Mouse (Mus musculus): ENCODE data around the gene Fam169a. TPM values are rescaled to one million over a fixed set of nuclear protein-coding genes. Genes with fewer than 3 reads are reported as not detected.
"Not testable (repeated sequence)": the region's sequence is repeated elsewhere in the genome, so short reads cannot be mapped to it uniquely, and the experiment has no call there.

The Fam169a gene
- polyA plus RNA-seq, 1 experiment from 2014 or later, result 0.17 TPM

- H3K4me3 ChIP-seq (ENCODE audit: inconsistent target); H3K36me3 ChIP-seq (ENCODE audit: inconsistent target); H3K27ac ChIP-seq; H3K79me2 ChIP-seq (ENCODE audit: inconsistent target): not testable (repeated sequence)
- WGBS (ENCODE audit: missing documents), result 82% methylated on average over 18 of the region's 18 CpGs
Measured at GRCm38 (mm10) chr13:97064844-97065621, 2.1 kb upstream of the Fam169a start.

- H3K79me2 ChIP-seq (ENCODE audit: inconsistent target), result no peaks in the 10 kb centered on the region
- no peak overlapping the region for H3K4me3 ChIP-seq (ENCODE audit: inconsistent target)
- WGBS (ENCODE audit: missing documents), result 95% methylated on average over 6 of the region's 6 CpGs
- H3K36me3 ChIP-seq (ENCODE audit: inconsistent target), result no peaks in the 10 kb centered on the region
- H3K27ac ChIP-seq, result no peak overlapping the region
Measured at GRCm38 (mm10) chr13:97067691-97068090, 605 bp downstream of the Fam169a start.

DNA sequence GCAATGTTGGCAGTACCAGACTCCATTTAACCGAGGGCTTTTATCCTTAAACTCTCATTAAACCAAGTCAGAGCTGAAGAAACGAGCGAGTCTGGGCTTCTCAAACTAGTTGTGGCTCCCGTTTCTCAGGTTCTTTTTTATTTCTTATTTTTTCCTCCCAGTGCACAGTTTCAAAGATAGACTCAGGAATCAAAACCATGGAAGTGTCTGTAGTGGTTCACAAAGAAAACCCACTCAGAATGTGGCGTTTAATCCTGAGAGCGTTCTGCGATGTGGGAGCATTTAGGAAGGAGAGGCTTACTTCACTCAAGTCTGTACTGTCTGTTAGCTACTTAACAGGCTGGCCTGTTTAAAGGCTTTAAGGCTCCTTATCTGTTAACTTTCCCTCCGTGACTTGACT, 1.1 kb downstream of the Fam169a start:
- Histone ChIP-seq H3K4me3 (ENCODE audit: inconsistent target) (no peak overlapping the region), H3K27ac (no peak overlapping the region)

GRCm38 (mm10) chr13:97070931-97071625, 4.0 kb downstream of the Fam169a start:
- 2% methylated on average over 83 of the region's 85 CpGs for WGBS (ENCODE audit: missing documents)
- H3K79me2 ChIP-seq (ENCODE audit: inconsistent target), result no peaks in the 10 kb centered on the region
- no peak overlapping the region for H3K4me3 ChIP-seq (ENCODE audit: inconsistent target)
- no peak overlapping the region for H3K27ac ChIP-seq
- H3K36me3 ChIP-seq (ENCODE audit: inconsistent target), result no peaks in the 10 kb centered on the region

More for the DNA sequence above, 1.1 kb downstream of the Fam169a start:
- Histone ChIP-seq H3K79me2 (ENCODE audit: inconsistent target) (no peaks in the 10 kb centered on the region), H3K36me3 (ENCODE audit: inconsistent target) (no peaks in the 10 kb centered on the region)
- 94% methylated on average over 8 of the region's 8 CpGs for WGBS (ENCODE audit: missing documents)

DNA sequence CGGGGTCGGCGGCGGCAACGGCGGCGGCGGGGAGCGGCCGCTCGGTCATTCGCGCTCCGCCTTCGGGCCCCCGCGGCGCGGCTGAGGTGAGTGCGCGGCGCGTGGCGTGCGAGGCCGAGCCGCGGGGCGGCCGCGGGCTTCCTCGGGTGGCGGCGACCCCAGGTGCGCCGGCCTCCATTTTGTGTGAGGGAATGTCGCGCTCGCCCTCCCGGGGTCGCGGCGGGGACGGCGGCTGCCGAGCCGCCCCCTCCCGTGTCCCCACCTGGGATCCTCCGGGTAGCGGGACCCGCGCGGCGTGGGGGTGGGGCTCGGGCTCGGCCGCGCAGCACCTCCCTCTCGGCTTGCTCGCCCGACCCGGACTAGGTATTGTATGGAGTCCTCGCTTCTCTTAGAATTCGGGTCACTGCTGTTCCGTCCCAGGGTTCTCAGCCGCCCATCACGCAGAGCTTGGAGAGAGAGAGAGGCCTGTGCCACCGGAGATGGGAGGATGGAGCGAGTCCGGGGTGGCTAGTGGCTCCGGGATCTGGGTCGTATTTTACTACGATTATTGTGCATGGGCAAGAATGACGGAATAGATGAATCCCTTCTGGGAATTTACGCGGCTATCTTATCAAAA, 4.6 kb downstream of the Fam169a start:
- no peaks in the 10 kb centered on the region for H3K79me2 ChIP-seq (ENCODE audit: inconsistent target)
- WGBS (ENCODE audit: missing documents), result 2% methylated on average over 69 of the region's 76 CpGs
- H3K27ac ChIP-seq, result no peak overlapping the region

GRCm38 (mm10) chr13:97073497-97073896, 6.4 kb downstream of the Fam169a start:
- 60% methylated on average over 1 of the region's 1 CpGs for WGBS (ENCODE audit: missing documents)
- Histone ChIP-seq H3K36me3 (ENCODE audit: inconsistent target) (no peaks in the 10 kb centered on the region), H3K4me3 (ENCODE audit: inconsistent target) (no peak overlapping the region), H3K27ac (no peak overlapping the region), H3K79me2 (ENCODE audit: inconsistent target) (no peaks in the 10 kb centered on the region)

More for the DNA sequence above, 4.6 kb downstream of the Fam169a start:
- no peak overlapping the region for H3K4me3 ChIP-seq (ENCODE audit: inconsistent target)
- H3K36me3 ChIP-seq (ENCODE audit: inconsistent target), result no peaks in the 10 kb centered on the region

- H3K36me3 ChIP-seq (ENCODE audit: inconsistent target), result no peaks in the 10 kb centered on the region
- H3K4me3 ChIP-seq (ENCODE audit: inconsistent target), result no peak overlapping the region
- no peaks in the 10 kb centered on the region for H3K79me2 ChIP-seq (ENCODE audit: inconsistent target)
- no peak overlapping the region for H3K27ac ChIP-seq
- 94% methylated on average over 2 of the region's 2 CpGs for WGBS (ENCODE audit: missing documents)
Measured at GRCm38 (mm10) chr13:97077556-97077955, 10.5 kb downstream of the Fam169a start.

- WGBS (ENCODE audit: missing documents), result 95% methylated on average over 2 of the region's 2 CpGs
- no peak overlapping the region for H3K27ac ChIP-seq
Measured at GRCm38 (mm10) chr13:97080201-97080600, 13.1 kb downstream of the Fam169a start.

DNA sequence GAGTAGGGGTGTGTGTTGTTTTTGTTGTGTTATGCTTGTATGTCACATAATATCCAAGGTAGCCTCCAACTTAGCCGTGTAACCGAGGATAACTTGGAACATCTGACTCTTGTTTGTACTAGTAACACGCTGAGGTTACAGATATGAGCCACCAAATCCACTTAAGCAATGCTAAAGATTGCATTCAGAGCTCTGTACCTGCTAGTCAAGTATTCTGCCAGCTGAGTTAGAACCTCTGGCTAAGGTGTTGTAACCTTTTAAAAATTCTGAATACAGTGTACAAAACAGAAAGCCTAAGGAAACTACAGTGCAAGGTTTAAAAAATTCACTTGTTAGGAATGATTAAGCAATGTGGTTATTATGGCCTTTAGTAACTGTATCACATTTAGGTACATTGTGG, 13.5 kb downstream of the Fam169a start:
- no peaks in the 10 kb centered on the region for H3K36me3 ChIP-seq (ENCODE audit: inconsistent target)
- 94% methylated on average over 3 of the region's 3 CpGs for whole genome bisulfite sequencing (ENCODE audit: missing documents)
- no peak overlapping the region for H3K4me3 ChIP-seq (ENCODE audit: inconsistent target)
- H3K27ac ChIP-seq, result no peak overlapping the region
- H3K79me2 ChIP-seq (ENCODE audit: inconsistent target), result no peaks in the 10 kb centered on the region

More at GRCm38 (mm10) chr13:97080201-97080600, 13.1 kb downstream of the Fam169a start:
- Histone ChIP-seq H3K36me3 (ENCODE audit: inconsistent target) (no peaks in the 10 kb centered on the region), H3K79me2 (ENCODE audit: inconsistent target) (no peaks in the 10 kb centered on the region), H3K4me3 (ENCODE audit: inconsistent target) (no peak overlapping the region)

DNA sequence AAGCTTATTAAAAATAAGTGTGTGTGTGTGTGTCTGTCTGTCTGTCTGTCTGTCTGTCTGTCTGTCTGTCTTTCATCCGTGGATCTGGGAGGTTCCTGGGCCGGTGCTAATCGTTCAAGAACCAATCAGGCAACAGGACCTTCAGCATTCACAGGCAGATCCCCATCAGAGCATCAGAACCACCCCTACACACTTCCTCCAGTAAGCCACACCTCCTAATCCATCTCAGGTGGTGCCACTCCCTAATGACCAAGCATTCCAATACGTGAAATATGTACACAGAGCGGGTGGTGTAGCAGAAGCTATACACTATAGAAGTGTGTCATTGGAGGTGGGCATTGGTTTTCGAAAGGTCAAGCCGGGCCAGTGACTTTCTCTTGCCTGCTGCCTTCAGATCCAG, 15.3 kb downstream of the Fam169a start:
- no peak overlapping the region for H3K4me3 ChIP-seq (ENCODE audit: inconsistent target)
- no peaks in the 10 kb centered on the region for H3K36me3 ChIP-seq (ENCODE audit: inconsistent target)
- 87% methylated on average over 7 of the region's 7 CpGs for WGBS (ENCODE audit: missing documents)
- H3K79me2 ChIP-seq (ENCODE audit: inconsistent target), result no peaks in the 10 kb centered on the region
- H3K27ac ChIP-seq, result no peak overlapping the region

GRCm38 (mm10) chr13:97086316-97086715, 19.2 kb downstream of the Fam169a start:
- Histone ChIP-seq H3K4me3 (ENCODE audit: inconsistent target) (no peak overlapping the region), H3K79me2 (ENCODE audit: inconsistent target) (no peaks in the 10 kb centered on the region), H3K36me3 (ENCODE audit: inconsistent target) (no peaks in the 10 kb centered on the region), H3K27ac (no peak overlapping the region)
- 73% methylated on average over 4 of the region's 9 CpGs for WGBS (ENCODE audit: missing documents)

GRCm38 (mm10) chr13:97087421-97087820, 20.3 kb downstream of the Fam169a start:
- Histone ChIP-seq H3K4me3 (ENCODE audit: inconsistent target) (no peak overlapping the region), H3K36me3 (ENCODE audit: inconsistent target) (no peaks in the 10 kb centered on the region), H3K27ac (no peak overlapping the region), H3K79me2 (ENCODE audit: inconsistent target) (no peaks in the 10 kb centered on the region)
- WGBS (ENCODE audit: missing documents), result 90% methylated on average over 6 of the region's 6 CpGs

GRCm38 (mm10) chr13:97088183-97088582, 21.1 kb downstream of the Fam169a start:
- Histone ChIP-seq H3K27ac (no peak overlapping the region), H3K79me2 (ENCODE audit: inconsistent target) (no peaks in the 10 kb centered on the region), H3K36me3 (ENCODE audit: inconsistent target) (no peaks in the 10 kb centered on the region), H3K4me3 (ENCODE audit: inconsistent target) (no peak overlapping the region)
- WGBS (ENCODE audit: missing documents), result 89% methylated on average over 3 of the region's 3 CpGs

- Histone ChIP-seq H3K4me3 (ENCODE audit: inconsistent target) (no peak overlapping the region), H3K36me3 (ENCODE audit: inconsistent target) (no peaks in the 10 kb centered on the region), H3K27ac (no peak overlapping the region), H3K79me2 (ENCODE audit: inconsistent target) (no peaks in the 10 kb centered on the region)
- WGBS (ENCODE audit: missing documents), result 82% methylated on average over 4 of the region's 4 CpGs
Measured at GRCm38 (mm10) chr13:97095726-97096125, 28.6 kb downstream of the Fam169a start.

All from macrophage (primary cell).